Mouse (Mus musculus) B cell, adult 2 months (primary cell): ENCODE data around the gene Klrg2.

Source experiments
- DNase-seq, 2 experiments: peaks; one replicate each; pipeline ENCODE4 v3.0.0; 2022

The Klrg2 gene

GRCm38 (mm10) chr6:38627486-38627885 lies 9.6 kb downstream of the Klrg2 start:
- no peak for DNase-seq

- DNase-seq = no peak
These were observed 10.0 kb downstream of the Klrg2 start for GRCm38 (mm10) chr6:38627081-38627480.

DNA sequence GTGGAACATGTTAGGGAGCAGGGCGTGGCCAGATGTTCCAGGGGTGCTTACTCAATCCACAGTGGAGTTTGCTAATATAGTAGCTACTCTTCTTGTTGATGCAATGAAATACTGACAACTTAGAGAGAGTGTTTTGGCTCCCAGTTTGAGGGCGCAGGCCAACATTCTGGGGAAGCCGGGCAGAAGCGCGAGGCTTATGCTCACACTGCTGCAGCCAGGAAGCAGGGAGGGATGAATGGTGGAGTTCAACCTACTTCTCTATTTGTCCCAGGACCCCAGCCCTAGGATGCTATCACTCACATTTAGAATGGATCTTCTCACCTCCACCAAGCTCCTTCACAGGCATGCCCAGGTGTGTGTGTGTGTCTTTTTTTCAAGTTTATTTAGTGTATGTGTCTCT lies 11.0 kb downstream of the Klrg2 start:
- no peak for DNase-seq

GRCm38 (mm10) chr6:38624439-38624838 lies 12.6 kb downstream of the Klrg2 start:
- no peak for DNase-seq

DNA sequence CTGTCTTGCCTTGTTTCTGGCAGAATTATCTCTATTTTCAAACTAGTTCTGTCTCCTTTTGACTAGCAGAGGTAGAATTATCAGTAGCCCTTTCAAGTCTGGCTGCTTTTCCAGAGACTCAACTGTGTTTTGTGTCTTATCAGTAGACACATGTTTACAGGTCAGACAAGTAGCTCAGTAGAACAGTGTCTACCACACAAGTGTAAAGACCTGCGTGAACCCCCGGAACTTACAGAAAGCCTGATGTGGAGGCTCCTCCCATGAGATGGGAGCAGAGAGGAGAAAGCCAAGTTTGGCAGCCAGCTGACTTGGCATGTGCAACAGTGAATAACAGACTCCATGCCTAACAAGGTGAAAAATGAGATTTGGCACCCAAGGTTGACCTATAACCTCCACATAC lies 13.6 kb downstream of the Klrg2 start:
- no peak for DNase-seq

GRCm38 (mm10) chr6:38622406-38622805 lies 14.6 kb downstream of the Klrg2 start:
- DNase-seq = no peak

DNA sequence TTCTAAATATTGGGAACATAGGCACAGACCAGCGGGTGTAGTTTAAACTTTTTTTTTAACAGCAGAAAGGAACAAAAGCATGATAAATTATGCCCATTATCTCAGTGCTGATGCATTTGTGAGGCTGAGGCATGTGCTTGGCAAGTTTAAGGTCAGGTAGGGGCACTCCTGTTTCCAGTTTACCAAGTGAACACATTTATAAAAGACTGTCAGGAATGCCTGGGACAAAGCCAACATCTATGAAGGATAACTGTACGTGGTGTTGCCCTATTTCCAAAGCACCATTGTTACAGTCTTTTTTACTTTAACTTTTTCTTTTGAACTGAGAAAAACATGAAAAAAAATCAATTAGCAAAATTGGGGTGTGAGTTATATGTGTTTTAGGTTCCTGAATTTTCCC lies 27.1 kb downstream of the Klrg2 start:
- DNase-seq = no peak

DNA sequence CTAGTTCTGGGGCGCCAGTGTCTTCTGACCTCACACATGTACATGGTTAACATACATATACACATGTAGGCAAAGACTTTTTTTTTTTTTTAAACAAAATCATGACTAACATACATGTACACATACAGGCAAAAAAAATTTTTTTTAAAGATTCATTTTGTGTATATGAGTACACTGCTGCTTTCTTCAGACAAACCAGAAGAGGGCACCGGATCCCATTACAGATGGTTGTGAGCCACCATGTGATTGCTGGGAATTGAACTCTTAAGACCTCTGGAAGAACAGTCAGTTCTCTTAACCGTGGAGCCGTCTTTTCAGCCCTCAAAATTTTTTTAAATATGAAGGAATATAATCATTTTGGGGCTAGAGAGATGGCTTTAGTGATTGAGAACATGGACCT lies 39.6 kb downstream of the Klrg2 start:
- no peak for DNase-seq

- DNase-seq = no peak
These were observed 55.3 kb downstream of the Klrg2 start for GRCm38 (mm10) chr6:38581711-38582110.

DNA sequence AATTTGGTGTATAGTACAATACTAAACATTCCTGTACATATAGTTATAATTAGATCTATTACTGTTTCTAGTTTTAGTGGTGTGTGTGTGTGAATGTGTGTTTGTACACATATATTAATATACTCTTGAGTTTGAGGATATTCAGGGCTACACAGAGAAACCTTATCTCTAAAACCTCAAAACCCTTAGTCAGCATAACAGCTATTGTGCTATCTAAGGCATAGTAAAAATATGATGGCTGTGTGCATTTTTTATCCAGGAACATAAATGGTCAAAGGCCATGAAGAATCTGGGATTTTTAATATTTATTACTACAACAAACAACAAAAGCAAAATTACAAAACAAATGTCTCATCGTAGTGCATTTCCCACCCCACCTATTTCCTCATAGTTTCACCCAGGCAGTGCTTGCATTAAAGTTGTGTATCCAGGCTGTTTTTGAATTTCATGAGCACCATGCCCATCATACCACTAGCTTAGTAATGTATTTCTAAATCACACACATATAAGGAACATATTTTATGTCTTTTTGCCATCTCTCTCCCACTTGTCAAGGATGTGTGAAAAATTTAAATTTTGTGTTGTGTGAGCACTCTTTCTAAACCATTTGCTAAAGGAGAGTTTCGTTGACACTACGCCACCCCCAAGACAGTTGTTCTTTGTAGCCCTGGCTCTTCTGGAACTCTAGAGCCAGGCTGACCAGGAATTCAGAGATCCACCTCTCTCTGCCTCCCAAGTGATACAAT lies 56.8 kb downstream of the Klrg2 start:
- DNase-seq = no peak

DNA sequence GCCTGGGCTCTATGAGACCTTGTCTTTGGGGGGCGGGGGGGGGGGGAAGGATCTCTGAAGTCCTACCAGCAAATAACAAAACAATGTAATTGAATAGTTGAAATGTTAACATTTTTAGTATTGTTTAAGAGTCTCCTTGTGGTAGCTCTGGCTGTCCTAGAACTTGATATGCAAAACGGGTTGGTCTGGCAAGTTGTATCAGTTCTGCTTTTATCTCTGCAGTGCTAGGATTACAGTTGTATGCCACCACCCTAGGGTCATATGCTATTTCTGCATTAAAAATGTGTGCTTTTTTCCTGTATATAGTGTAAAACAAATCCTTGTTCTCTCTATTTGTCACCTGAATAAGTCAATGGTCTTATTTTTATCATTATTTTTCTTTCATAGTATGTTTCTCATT lies 60.9 kb downstream of the Klrg2 start:
- DNase-seq = peak; percentile 39 to 55
